Mouse (Mus musculus) liver, embryonic 14.5 days (tissue): ENCODE data around the gene Etnk2. TPM values are rescaled to one million over a fixed set of nuclear protein-coding genes. Genes with fewer than 3 reads are reported as not detected.

Source experiments
- ATAC-seq: fragments of 200-750 bp; cut with Nextera tagmentation; 2 replicates; pipeline ENCODE4 v1.8.0; 2017; ENCODE audit warnings: moderate number of reproducible peaks, mild to moderate bottlenecking, moderate library complexity; ENCODE audit not compliant: insufficient read depth
- DNase-seq, 3 experiments: peaks; one replicate each; pipeline ENCODE4 v3.0.0-alpha.2; 2012 to 2013; ENCODE audit warnings: low read depth in 3 of 3, low spot score in 3 of 3
- H3K27ac ChIP-seq: fragments of 300-500 bp; sonication (generic); 2 replicates; pipeline ENCODE4 v1.5.1; 2014; ENCODE audit warnings: moderate library complexity, mild to moderate bottlenecking, control low read depth, inconsistent platforms
- H3K27me3 ChIP-seq: fragments of 300-500 bp; sonication (generic); 2 replicates; pipeline ENCODE4 v1.6.1; 2014; ENCODE audit warnings: mild to moderate bottlenecking, low read length, moderate library complexity; ENCODE audit not compliant: control insufficient read depth, insufficient read depth
- H3K36me3 ChIP-seq: fragments of 300-500 bp; sonication (generic); replicated peaks from 2 replicates; pipeline ENCODE4 v1.6.1; 2014; ENCODE audit warnings: low read depth; ENCODE audit not compliant: control insufficient read depth, insufficient read depth
- H3K4me1 ChIP-seq, 2 experiments: fragments of 200-500 bp in 1 of 2; fragments of 300-500 bp in 1 of 2; sonication (generic) in 1 of 2; replicated peaks; 2 replicates each; pipeline ENCODE4 v1.6.1; 2012 to 2014; ENCODE audit warnings: antibody characterized with exemption in 1 of 2, inconsistent platforms in 1 of 2, low read length in 1 of 2; ENCODE audit not compliant: control insufficient read depth in 2 of 2, insufficient read depth in 2 of 2
- H3K4me2 ChIP-seq: fragments of 300-500 bp; sonication (generic); 2 replicates; pipeline ENCODE4 v1.6.1; 2014; ENCODE audit warnings: low read depth, mild to moderate bottlenecking, control low read depth, moderate library complexity
- H3K4me3 ChIP-seq, 2 experiments: fragments of 200-500 bp in 1 of 2; fragments of 300-500 bp in 1 of 2; sonication (generic) in 1 of 2; 2 replicates each; pipeline ENCODE4 v1.5.1; 2012 to 2014; ENCODE audit warnings: low read depth in 2 of 2, low read length in 2 of 2, mild to moderate bottlenecking in 2 of 2, control low read depth in 1 of 2, inconsistent platforms in 1 of 2, moderate library complexity in 1 of 2; ENCODE audit not compliant: insufficient read depth in 1 of 2
- H3K9ac ChIP-seq: fragments of 300-500 bp; sonication (generic); replicated peaks from 2 replicates; pipeline ENCODE4 v1.6.1; 2014; ENCODE audit warnings: mild to moderate bottlenecking, control low read depth, moderate library complexity
- H3K9me3 ChIP-seq: fragments of 300-500 bp; sonication (generic); 2 replicates; pipeline ENCODE4 v1.6.1; 2016; ENCODE audit warnings: low read length, mixed read lengths; ENCODE audit not compliant: control insufficient read depth
- CTCF ChIP-seq: IDR thresholded peaks from 2 replicates; pipeline ENCODE4 v1.5.1; 2016; ENCODE audit warnings: antibody characterized with exemption, low read depth, control low read depth
- EP300 ChIP-seq: IDR thresholded peaks from 2 replicates; pipeline ENCODE4 v1.6.1; 2016; ENCODE audit warnings: antibody characterized with exemption, low read depth
- WGBS: fragments of 180-500 bp; shearing (Covaris S2); extraction: QIAGEN DNeasy Blood & Tissue Kit; methylation state at CpG from one replicate; pipeline ENCODE4 v1.1.7; 2014; ENCODE audit not compliant: insufficient replicate concordance; 5-methylcytosine and 5-hydroxymethylcytosine counted together
- polyA plus RNA-seq, 2 experiments: library from polyadenylated mRNA; depleted of rRNA in 1 of 2; stranded (reverse) in 1 of 2; unstranded in 1 of 2; fragments of >200 nt; fragmentation: Nextera tagmentation in 1 of 2; extraction: Ambion mirVana in 1 of 2; gene quantifications; 2 replicates each; pipeline versions ENCODE4 v1.2.1 to v1.2.3; 2012 to 2014

The Etnk2 gene
- polyA plus RNA-seq, 2 experiments: 3.4 to 5.5 TPM

DNA sequence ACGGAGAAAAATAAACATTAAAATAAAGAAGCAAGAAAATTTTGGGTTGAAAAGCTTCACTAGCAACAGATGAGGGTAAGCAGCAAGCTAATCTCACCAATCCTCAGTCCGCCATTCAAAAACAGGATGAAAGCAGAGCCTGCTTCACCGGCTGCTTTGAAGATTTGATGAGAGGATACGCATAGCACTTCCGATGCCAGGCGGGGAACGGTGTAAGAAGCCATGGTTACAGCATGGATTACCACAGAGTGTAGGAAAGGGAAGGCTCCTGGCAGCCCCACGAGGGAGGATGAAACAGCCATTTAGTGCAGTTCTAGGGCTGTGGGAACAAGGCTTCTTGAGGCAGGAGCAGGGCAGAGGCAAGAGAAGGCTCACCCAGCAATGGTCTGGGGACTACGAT lies 11.6 kb upstream of the Etnk2 start:
- TF ChIP-seq EP300 (no peak), CTCF (no peak)
- no peaks in the 10 kb centered on the region for H3K27me3 ChIP-seq
- H3K4me1 ChIP-seq: peaks cover 0 to 7% of the 10 kb centered on the region in 2 experiments; a peak in 2 of 4 replicates
- no peak overlapping the region for H3K9ac ChIP-seq
- H3K9me3 ChIP-seq: no peaks in the 10 kb centered on the region
- no peak overlapping the region for H3K4me3 ChIP-seq
- no peaks in the 10 kb centered on the region for H3K36me3 ChIP-seq
- no peak overlapping the region for H3K4me2 ChIP-seq
- ATAC-seq (no peak), DNase-seq (no peak)
- 35% methylated on average over 9 of the region's 9 CpGs for WGBS
- H3K27ac ChIP-seq: no peak overlapping the region

DNA sequence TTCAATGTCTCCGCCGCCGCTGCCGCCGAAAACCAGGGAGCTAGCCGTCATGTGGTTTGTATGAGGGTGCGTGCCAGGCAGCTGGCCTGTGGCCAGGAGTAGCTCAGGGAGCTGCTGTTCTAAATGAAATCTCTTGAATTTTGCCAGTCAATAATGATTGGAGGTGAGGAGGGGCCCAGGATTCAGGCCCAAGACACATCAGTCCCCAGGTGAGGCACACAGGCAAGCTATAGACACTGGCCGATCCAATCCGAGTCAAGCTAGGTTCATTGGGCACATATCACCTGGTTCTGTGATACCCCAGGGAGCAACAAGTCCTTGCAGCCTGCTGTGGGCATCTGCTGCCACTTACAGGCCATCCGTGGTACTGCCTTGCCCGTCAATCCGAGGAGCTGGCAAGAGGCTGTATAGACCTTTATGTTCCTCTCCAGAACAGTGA lies 10.0 kb upstream of the Etnk2 start:
- H3K4me2 ChIP-seq: no peak overlapping the region
- 45% methylated on average over 12 of the region's 12 CpGs for WGBS
- H3K4me1 ChIP-seq: no peaks in the 10 kb centered on the region
- H3K4me3 ChIP-seq: no peak overlapping the region
- ATAC-seq (no peak), DNase-seq (no peak)
- H3K27me3 ChIP-seq: no peaks in the 10 kb centered on the region
- no peak overlapping the region for H3K9ac ChIP-seq
- no peaks in the 10 kb centered on the region for H3K36me3 ChIP-seq
- H3K9me3 ChIP-seq: no peaks in the 10 kb centered on the region
- no peak for TF ChIP-seq EP300
- TF ChIP-seq CTCF: peak; percentile 90
- H3K27ac ChIP-seq: no peak overlapping the region

DNA sequence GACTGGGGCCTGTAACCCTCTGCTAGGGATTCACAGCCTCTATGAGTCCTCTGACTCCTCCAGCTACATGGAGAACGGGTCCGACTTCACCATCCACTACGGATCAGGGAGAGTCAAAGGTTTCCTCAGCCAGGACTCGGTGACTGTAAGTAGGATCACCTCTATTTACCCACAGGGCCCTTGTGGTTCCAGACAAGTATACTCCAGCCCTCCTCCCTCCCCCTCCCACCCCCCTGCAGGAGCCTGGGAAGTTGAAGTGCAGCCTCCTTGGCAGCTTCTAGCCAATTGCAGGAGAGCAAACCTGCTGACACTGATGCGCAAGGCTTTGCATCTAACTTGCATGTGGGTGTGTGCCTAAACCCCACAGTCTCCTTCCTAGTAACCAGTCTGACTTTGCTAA lies 7.9 kb upstream of the Etnk2 start:
- TF ChIP-seq CTCF (no peak), EP300 (no peak)
- Histone ChIP-seq H3K27me3 (no peaks in the 10 kb centered on the region), H3K36me3 (no peaks in the 10 kb centered on the region), H3K9me3 (no peaks in the 10 kb centered on the region), H3K4me2 (no peak overlapping the region), H3K4me3 (no peak overlapping the region), H3K27ac (no peak overlapping the region), H3K9ac (no peak overlapping the region), H3K4me1 (no peaks in the 10 kb centered on the region)
- DNase-seq (no peak), ATAC-seq (no peak)
- 43% methylated on average over 5 of the region's 5 CpGs for WGBS

DNA sequence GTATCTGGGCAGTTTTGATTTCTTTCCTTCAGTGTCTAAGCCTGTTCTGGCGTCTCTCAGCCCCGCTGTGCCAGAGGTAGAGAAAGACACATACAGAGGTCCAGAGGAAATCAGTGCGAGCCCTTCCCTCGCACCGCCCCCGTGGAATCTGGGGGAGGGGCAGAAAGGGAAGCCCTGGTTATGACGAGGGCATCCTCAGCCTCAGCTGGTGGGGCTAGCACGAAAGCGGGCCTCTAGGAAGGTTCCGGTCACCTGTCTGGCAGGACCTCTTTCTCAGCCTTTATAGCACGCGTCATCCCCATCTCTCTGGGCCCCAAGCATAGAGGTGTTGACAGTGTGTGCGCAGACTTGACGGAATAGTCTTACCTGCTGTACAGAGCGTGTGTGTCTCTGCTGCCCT lies 7.5 kb upstream of the Etnk2 start:
- H3K4me1 ChIP-seq: no peaks in the 10 kb centered on the region
- DNase-seq (no peak), ATAC-seq (no peak)
- no peaks in the 10 kb centered on the region for H3K9me3 ChIP-seq
- H3K36me3 ChIP-seq: no peaks in the 10 kb centered on the region
- no peak for TF ChIP-seq EP300
- no peak for TF ChIP-seq CTCF
- 51% methylated on average over 15 of the region's 15 CpGs for WGBS
- H3K27me3 ChIP-seq: no peaks in the 10 kb centered on the region
- H3K4me3 ChIP-seq: no peak overlapping the region
- no peak overlapping the region for H3K27ac ChIP-seq
- no peak overlapping the region for H3K4me2 ChIP-seq
- no peak overlapping the region for H3K9ac ChIP-seq

DNA sequence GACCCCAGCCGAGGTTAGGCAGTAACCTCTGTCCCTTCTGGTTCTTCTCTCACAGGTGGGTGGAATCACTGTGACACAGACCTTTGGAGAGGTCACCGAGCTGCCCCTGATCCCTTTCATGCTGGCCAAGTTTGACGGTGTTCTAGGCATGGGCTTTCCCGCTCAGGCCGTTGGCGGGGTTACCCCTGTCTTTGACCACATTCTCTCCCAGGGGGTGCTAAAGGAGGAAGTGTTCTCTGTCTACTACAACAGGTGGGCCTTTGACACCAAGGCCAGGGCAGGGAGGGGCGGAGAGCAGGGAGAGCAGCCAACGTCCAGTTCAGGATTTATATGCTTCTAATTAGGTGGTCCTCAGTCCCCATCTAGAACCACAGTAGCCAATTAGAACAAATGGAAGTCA lies 7.0 kb upstream of the Etnk2 start:
- no peak overlapping the region for H3K9ac ChIP-seq
- H3K4me3 ChIP-seq: no peak overlapping the region
- H3K4me2 ChIP-seq: no peak overlapping the region
- no peak overlapping the region for H3K27ac ChIP-seq
- H3K4me1 ChIP-seq: no peaks in the 10 kb centered on the region
- no peaks in the 10 kb centered on the region for H3K9me3 ChIP-seq
- no peaks in the 10 kb centered on the region for H3K36me3 ChIP-seq
- 42% methylated on average over 8 of the region's 8 CpGs for WGBS
- no peaks in the 10 kb centered on the region for H3K27me3 ChIP-seq
- TF ChIP-seq EP300 (no peak), CTCF (no peak)
- no peak for DNase-seq
- ATAC-seq: no peak
